Mouse (Mus musculus): ENCODE results near the gene Med12l.

DNA sequence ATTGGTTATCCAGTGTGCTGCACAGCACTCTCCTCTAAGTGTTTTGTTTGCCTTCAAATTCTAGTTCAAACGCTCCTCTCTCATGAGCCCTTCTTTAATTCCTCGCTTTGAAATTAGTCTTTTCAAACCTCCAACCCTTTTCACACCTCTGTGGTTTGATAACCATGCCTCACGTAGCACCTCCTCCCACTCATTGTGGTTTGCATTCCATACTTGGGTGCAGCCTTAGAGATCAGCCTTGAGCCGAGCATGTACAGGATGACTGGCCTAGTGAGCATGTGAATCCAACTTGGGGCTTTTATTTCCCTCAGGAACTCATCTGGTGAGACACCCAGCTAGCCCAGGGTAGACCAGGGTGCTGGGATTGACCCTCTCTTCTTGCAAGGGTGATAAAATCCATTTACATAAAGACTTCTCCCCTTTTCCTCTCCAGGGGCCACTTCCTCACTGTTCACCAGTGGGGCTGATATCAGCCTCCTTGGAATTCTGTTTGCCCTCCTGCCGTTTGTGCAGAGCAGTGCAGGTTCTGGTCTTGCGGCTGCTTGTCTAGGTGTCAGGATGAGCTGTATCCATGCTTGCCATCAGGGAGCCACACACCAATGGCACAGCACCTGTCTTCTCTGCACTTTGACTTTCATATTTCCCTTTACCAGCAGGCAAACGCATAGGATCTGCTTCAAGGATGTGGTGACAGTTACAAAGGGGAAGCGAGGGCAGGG, 198.3 kb downstream of the Med12l start:
- TF ChIP-seq FLI1 (IDR thresholded peaks at IDR 0.05; ENCODE audit: low read length) (no peak), GATA1 (IDR thresholded peaks at IDR 0.05; ENCODE audit: borderline replicate concordance, low read length) (no peak)
